Mouse (Mus musculus) 3134 (cell line): ENCODE results near the gene Pfdn5.

ENCODE experiments used
- DNase-seq: peaks from one replicate; pipeline ENCODE4 v3.0.0-alpha.2; 2011; ENCODE audit warnings: low spot score; ENCODE audit not compliant: insufficient read length; ENCODE audit errors: extremely low read depth

The Pfdn5 gene

GRCm38 (mm10) chr15:102366733-102367344 lies 40.9 kb downstream of the Pfdn5 start, which contains the start of gene Sp7:
Gene Sp7, minus strand, starts transcription at chr15:102367182.
- no peak for DNase-seq

GRCm38 (mm10) chr15:102369972-102370371 lies 44.1 kb downstream of the Pfdn5 start:
- no peak for DNase-seq

- no peak for DNase-seq
Observed at GRCm38 (mm10) chr15:102370727-102371126, 44.8 kb downstream of the Pfdn5 start.

GRCm38 (mm10) chr15:102376453-102377162 lies 50.7 kb downstream of the Pfdn5 start:
- DNase-seq: peak; percentile 78

- DNase-seq: peak; percentile 79
Observed at GRCm38 (mm10) chr15:102377163-102377543, 51.2 kb downstream of the Pfdn5 start.

- peak; percentile 73 for DNase-seq
Observed at GRCm38 (mm10) chr15:102377810-102378262, 51.9 kb downstream of the Pfdn5 start.
